Mouse (Mus musculus): ENCODE data around the gene Ebf1.

DNA sequence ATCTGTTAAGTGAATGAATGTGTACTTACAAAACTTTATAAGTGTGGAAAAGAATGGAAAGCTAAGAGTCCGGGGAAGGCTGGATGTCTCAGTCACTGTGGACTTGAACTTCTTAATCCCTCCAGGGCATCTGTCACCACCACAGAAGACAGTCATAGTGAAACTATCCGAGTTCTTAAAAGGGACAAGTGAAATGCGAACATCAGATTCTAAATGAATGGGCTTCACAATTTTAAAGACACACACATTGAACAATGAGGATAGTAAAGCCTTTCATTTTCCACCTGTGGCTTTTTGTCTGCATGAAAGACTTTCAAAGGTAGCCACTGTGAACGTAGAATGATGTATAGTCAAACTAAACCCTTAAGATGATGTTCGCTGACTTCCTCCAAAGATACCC is 244.0 kb downstream of the Ebf1 start:
- TF ChIP-seq CTCF (IDR thresholded peaks at IDR 0.05; ENCODE audit: low read depth) = no peak
- no peak for TF ChIP-seq EP300 (IDR thresholded peaks at IDR 0.05; ENCODE audit: low read depth)
